In genomic region chr6:72969787-72970186, GRCm38 (mm10) we compare ENCODE assay signal across 18 mouse cellular contexts.
"Had no signal": no experiment of that assay in that cellular context is flagged by ENCODE, and none has a peak within 500 bp of the region (broad histone marks: within the 10 kb centered on the region; RNA-seq: fewer than 3 reads in every experiment).

No protein-coding gene starts in this region.

- H3K27me3 ChIP-seq: midbrain, embryonic 12.5 days; neural tube, embryonic 13.5 days; neural tube, embryonic 15.5 days had no signal

- H3K9ac ChIP-seq: lung, embryonic 14.5 days; midbrain, embryonic 12.5 days; neural tube, embryonic 13.5 days; neural tube, embryonic 15.5 days had no signal

- H3K36me3 ChIP-seq: midbrain, embryonic 10.5 days; midbrain, embryonic 12.5 days; neural tube, embryonic 13.5 days; neural tube, embryonic 15.5 days had no signal

- H3K9me3 ChIP-seq: midbrain, embryonic 10.5 days; midbrain, embryonic 12.5 days; neural tube, embryonic 13.5 days; neural tube, embryonic 15.5 days had no signal

- H3K27ac ChIP-seq: midbrain, embryonic 10.5 days; midbrain, embryonic 12.5 days; neural tube, embryonic 13.5 days; neural tube, embryonic 15.5 days had no signal

- H3K4me3 ChIP-seq: midbrain, embryonic 10.5 days; midbrain, embryonic 12.5 days; myocyte; neural tube, embryonic 13.5 days; neural tube, embryonic 15.5 days had no signal

- DNase-seq: lung, adult 18-20 months; lung, embryonic 14.5 days; lung, postnatal 10 days; lung, postnatal 4 days; midbrain, embryonic 14.5 days; right cerebral cortex, adult 18-20 months; right cerebral cortex, postnatal 25 days; right cerebral cortex, postnatal 4 days; spleen, adult 18-20 months; thymus, adult 18-20 months; thymus, postnatal 14 days; thymus, postnatal 36 days had no signal

- H3K4me2 ChIP-seq: lung, embryonic 14.5 days; midbrain, embryonic 12.5 days; neural tube, embryonic 13.5 days; neural tube, embryonic 15.5 days had no signal

- H3K4me1 ChIP-seq: midbrain, embryonic 10.5 days; neural tube, embryonic 13.5 days; neural tube, embryonic 15.5 days had no signal

- ATAC-seq: midbrain, embryonic 16.5 days had no signal
